Mouse (Mus musculus): ENCODE measurements around the gene Abca8b. TPM values are rescaled to one million over a fixed set of nuclear protein-coding genes. Genes with fewer than 3 reads are reported as not detected.

Gene Abca8b
- polyA plus RNA-seq, 1 experiment from 2014 or later: 0.58 TPM

DNA sequence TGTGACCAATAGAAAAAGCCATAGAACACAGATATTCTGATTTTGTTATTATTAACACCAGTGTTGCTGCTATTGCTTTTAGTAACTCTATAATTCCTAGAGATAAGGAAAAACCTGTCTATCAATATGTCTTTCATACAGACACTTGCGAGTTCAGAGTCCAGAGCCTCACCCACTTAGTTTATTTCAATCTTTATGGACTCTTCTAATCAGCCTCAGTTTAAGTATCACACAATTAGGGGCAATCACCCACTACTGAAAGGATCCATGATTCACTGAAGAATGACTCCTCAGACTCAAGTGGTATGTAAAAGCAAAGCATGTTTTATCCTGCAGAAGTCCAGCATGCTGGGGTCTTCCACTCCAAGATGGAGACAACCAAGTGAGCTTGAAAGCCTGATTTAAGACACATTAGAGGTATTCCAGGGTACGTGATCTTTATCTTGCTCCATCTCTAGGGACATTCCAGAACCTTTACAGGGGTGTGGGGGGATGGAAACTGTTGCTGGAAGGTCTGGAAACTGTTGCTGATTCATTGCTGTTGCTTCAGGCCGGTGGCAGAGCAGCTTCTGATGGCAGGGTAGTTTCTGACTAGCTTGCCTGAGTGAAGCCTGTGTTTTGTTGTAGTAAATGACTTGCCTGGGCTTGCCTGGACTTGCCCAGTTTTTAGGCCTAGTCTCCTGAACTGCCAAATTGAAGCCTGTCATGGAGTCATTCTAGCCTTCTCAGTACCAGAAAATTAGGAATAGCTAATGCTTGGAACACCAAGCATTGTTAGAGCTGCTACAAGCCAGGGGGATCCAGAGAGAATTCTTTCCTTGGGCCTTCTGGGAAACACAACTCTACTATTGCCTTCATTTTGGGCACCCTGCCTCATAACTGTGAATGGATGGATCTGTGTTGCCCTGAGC is 101.5 kb downstream of the Abca8b start:
- H3K9ac ChIP-seq (replicated peaks; ENCODE audit: low read depth, low read length): no peak overlapping the region
- H3K4me1 ChIP-seq (ENCODE audit: control insufficient read depth, insufficient read depth, low read length): no peaks in the 10 kb centered on the region
- no peak overlapping the region for H3K27ac ChIP-seq (ENCODE audit: low read length)
- H3K27me3 ChIP-seq (ENCODE audit: control insufficient read depth, insufficient read depth, low read length): no peaks in the 10 kb centered on the region
- WGBS: 70% methylated on average over 3 of the region's 3 CpGs
- no peak overlapping the region for H3K4me2 ChIP-seq (replicated peaks; ENCODE audit: low read depth, low read length)
- H3K9me3 ChIP-seq (ENCODE audit: control insufficient read depth, low read depth, low read length): no peaks in the 10 kb centered on the region
- ATAC-seq (ENCODE audit: insufficient number of reproducible peaks, insufficient read depth, low FRiP score, low read depth): no peak
- H3K4me3 ChIP-seq (ENCODE audit: low read depth, low read length): no peak overlapping the region
- no peaks in the 10 kb centered on the region for H3K36me3 ChIP-seq (ENCODE audit: control insufficient read depth, insufficient read depth, low read length)

DNA sequence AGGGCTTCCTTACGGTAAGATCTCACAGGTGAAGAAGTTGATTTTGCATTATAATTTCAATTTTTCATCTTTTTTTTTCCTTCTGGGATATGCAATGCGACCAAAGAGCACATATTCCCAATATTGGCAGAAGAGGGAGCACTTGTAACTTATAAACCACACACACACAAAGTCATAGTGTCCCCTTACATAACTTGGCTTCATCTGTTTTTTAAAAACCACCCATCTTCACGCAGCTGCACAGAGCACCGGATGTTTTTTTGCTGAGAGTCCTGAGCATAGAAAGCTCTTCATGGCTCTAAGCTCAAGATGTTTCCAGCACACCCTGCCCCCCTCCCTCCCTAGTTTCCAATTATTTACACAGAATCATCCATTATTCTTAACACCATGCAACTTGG is 103.7 kb downstream of the Abca8b start:
- H3K36me3 ChIP-seq (ENCODE audit: control insufficient read depth, insufficient read depth, low read length): no peaks in the 10 kb centered on the region
- H3K4me3 ChIP-seq (ENCODE audit: low read depth, low read length): no peak overlapping the region
- no peak overlapping the region for H3K9ac ChIP-seq (replicated peaks; ENCODE audit: low read depth, low read length)
- H3K27me3 ChIP-seq (ENCODE audit: control insufficient read depth, insufficient read depth, low read length): no peaks in the 10 kb centered on the region
- H3K27ac ChIP-seq (ENCODE audit: low read length): no peak overlapping the region
- H3K4me2 ChIP-seq (replicated peaks; ENCODE audit: low read depth, low read length): no peak overlapping the region
- ATAC-seq (ENCODE audit: insufficient number of reproducible peaks, insufficient read depth, low FRiP score, low read depth): no peak
- no peaks in the 10 kb centered on the region for H3K9me3 ChIP-seq (ENCODE audit: control insufficient read depth, low read depth, low read length)
- H3K4me1 ChIP-seq (ENCODE audit: control insufficient read depth, insufficient read depth, low read length): no peaks in the 10 kb centered on the region
- 65% methylated on average over 4 of the region's 4 CpGs for WGBS

GRCm38 (mm10) chr11:109891371-109891988 is 104.2 kb downstream of the Abca8b start:
- Histone ChIP-seq H3K27me3 (ENCODE audit: control insufficient read depth, insufficient read depth, low read length) (no peaks in the 10 kb centered on the region), H3K4me2 (replicated peaks; ENCODE audit: low read depth, low read length) (no peak overlapping the region), H3K9ac (replicated peaks; ENCODE audit: low read depth, low read length) (no peak overlapping the region), H3K9me3 (ENCODE audit: control insufficient read depth, low read depth, low read length) (no peaks in the 10 kb centered on the region), H3K36me3 (ENCODE audit: control insufficient read depth, insufficient read depth, low read length) (no peaks in the 10 kb centered on the region), H3K4me3 (ENCODE audit: low read depth, low read length) (no peak overlapping the region), H3K4me1 (ENCODE audit: control insufficient read depth, insufficient read depth, low read length) (no peaks in the 10 kb centered on the region), H3K27ac (ENCODE audit: low read length) (no peak overlapping the region)
- 84% methylated on average over 8 of the region's 8 CpGs for WGBS
- ATAC-seq (ENCODE audit: insufficient number of reproducible peaks, insufficient read depth, low FRiP score, low read depth): no peak

DNA sequence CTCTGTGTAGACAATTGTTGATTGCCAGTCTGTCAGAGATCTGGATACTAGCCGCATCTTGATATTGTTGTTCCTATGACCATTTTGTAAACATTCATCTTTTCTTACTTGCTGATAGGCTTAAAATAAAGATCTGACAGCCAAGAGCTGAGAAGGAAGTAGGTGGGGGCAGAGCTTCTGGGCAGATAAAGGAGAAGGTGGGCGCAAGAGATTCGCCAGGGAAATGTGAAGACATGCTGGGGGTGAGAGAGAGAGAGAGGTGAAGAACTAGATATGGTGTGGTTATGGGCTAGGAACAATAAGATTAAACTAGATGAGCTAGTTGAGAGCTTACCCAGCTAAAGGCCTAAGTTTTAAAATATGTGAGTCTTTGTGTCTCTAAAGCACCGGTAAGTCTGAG is 106.0 kb downstream of the Abca8b start:
- Histone ChIP-seq H3K27ac (ENCODE audit: low read length) (no peak overlapping the region), H3K4me2 (replicated peaks; ENCODE audit: low read depth, low read length) (no peak overlapping the region), H3K36me3 (ENCODE audit: control insufficient read depth, insufficient read depth, low read length) (no peaks in the 10 kb centered on the region), H3K9me3 (ENCODE audit: control insufficient read depth, low read depth, low read length) (no peaks in the 10 kb centered on the region), H3K9ac (replicated peaks; ENCODE audit: low read depth, low read length) (no peak overlapping the region), H3K4me3 (ENCODE audit: low read depth, low read length) (no peak overlapping the region), H3K27me3 (ENCODE audit: control insufficient read depth, insufficient read depth, low read length) (no peaks in the 10 kb centered on the region), H3K4me1 (ENCODE audit: control insufficient read depth, insufficient read depth, low read length) (0 out of 2 replicates have a peak, but pooled peaks cover 2% of the 10 kb centered on the region)
- ATAC-seq (ENCODE audit: insufficient number of reproducible peaks, insufficient read depth, low FRiP score, low read depth): no peak
- 93% methylated on average over 4 of the region's 4 CpGs for WGBS

DNA sequence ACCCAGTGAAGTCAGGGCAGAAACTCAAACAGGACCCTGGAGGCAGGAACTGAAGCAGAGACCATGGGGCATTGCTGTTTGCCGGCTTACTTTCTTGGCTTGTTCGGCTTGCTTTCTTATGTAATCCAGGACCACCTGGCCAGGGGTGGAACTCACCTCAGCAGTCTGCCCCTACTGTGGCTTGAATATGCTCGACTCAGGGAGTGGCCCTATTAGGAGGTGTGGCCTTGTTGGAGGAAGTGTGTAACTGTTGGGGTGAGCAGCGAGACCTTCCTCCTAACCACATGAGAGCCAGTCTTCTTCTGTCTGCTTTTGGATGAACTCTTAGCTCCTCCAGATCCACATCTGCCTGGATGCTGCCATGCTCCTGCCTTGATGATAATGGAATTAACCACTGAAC is 108.9 kb downstream of the Abca8b start:
- ATAC-seq (ENCODE audit: insufficient number of reproducible peaks, insufficient read depth, low FRiP score, low read depth): no peak
- no peak overlapping the region for H3K9ac ChIP-seq (replicated peaks; ENCODE audit: low read depth, low read length)
- 0 out of 2 replicates have a peak, but pooled peaks cover 2% of the 10 kb centered on the region for H3K4me1 ChIP-seq (ENCODE audit: control insufficient read depth, insufficient read depth, low read length)
- no peaks in the 10 kb centered on the region for H3K27me3 ChIP-seq (ENCODE audit: control insufficient read depth, insufficient read depth, low read length)
- 87% methylated on average over 4 of the region's 4 CpGs for WGBS
- H3K27ac ChIP-seq (ENCODE audit: low read length): no peak overlapping the region
- no peaks in the 10 kb centered on the region for H3K9me3 ChIP-seq (ENCODE audit: control insufficient read depth, low read depth, low read length)
- H3K4me2 ChIP-seq (replicated peaks; ENCODE audit: low read depth, low read length): no peak overlapping the region
- H3K4me3 ChIP-seq (ENCODE audit: low read depth, low read length): no peak overlapping the region
- no peaks in the 10 kb centered on the region for H3K36me3 ChIP-seq (ENCODE audit: control insufficient read depth, insufficient read depth, low read length)

DNA sequence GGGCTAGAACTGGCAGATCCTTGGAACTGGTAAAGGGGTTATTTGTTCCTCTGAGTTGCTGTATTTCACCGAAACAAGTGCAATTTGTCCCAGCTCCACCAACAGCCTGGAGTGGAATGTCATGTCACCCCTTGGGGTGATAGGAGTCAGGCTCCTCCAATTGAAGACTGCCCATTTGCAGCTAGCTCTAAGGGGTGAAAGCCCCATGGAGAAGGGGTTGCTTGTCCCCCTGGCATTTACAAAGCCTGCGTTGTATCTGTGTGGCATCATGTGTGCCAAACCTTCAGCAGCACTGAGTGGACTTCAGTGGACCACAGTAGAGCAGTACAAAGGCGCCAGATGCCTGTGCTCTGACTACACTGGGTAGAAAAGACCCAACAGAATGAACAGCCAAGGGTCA is 110.1 kb downstream of the Abca8b start:
- Histone ChIP-seq H3K4me1 (ENCODE audit: control insufficient read depth, insufficient read depth, low read length) (0 out of 2 replicates have a peak, but pooled peaks cover 2% of the 10 kb centered on the region), H3K27ac (ENCODE audit: low read length) (no peak overlapping the region), H3K27me3 (ENCODE audit: control insufficient read depth, insufficient read depth, low read length) (no peaks in the 10 kb centered on the region), H3K4me2 (replicated peaks; ENCODE audit: low read depth, low read length) (no peak overlapping the region), H3K4me3 (ENCODE audit: low read depth, low read length) (no peak overlapping the region), H3K9me3 (ENCODE audit: control insufficient read depth, low read depth, low read length) (no peaks in the 10 kb centered on the region), H3K9ac (replicated peaks; ENCODE audit: low read depth, low read length) (no peak overlapping the region), H3K36me3 (ENCODE audit: control insufficient read depth, insufficient read depth, low read length) (no peaks in the 10 kb centered on the region)
- no peak for ATAC-seq (ENCODE audit: insufficient number of reproducible peaks, insufficient read depth, low FRiP score, low read depth)
- WGBS: 83% methylated on average over 3 of the region's 3 CpGs

DNA sequence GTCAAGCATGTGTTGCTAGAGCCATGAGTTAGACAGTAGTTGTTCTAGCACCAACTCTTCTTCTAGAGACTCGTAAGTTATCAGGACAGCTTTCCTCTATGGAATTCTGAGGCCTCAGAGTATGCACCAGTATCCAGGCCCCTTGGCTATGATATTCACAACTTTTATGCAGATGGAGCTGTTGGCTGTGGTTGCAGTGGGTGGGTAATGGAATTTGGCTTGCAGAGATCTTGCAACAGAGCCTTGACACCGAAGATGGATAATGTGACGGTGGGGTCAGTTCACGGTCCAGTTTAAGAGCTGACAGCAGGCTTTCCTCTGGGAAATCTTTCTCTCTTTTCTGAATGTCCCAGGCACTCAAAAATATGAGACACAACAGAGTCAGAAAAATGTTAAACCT is 110.8 kb downstream of the Abca8b start:
- Histone ChIP-seq H3K4me2 (replicated peaks; ENCODE audit: low read depth, low read length) (no peak overlapping the region), H3K4me3 (ENCODE audit: low read depth, low read length) (no peak overlapping the region), H3K36me3 (ENCODE audit: control insufficient read depth, insufficient read depth, low read length) (no peaks in the 10 kb centered on the region), H3K4me1 (ENCODE audit: control insufficient read depth, insufficient read depth, low read length) (0 out of 2 replicates have a peak, but pooled peaks cover 2% of the 10 kb centered on the region), H3K9ac (replicated peaks; ENCODE audit: low read depth, low read length) (no peak overlapping the region), H3K9me3 (ENCODE audit: control insufficient read depth, low read depth, low read length) (no peaks in the 10 kb centered on the region), H3K27ac (ENCODE audit: low read length) (no peak overlapping the region), H3K27me3 (ENCODE audit: control insufficient read depth, insufficient read depth, low read length) (no peaks in the 10 kb centered on the region)
- no peak for ATAC-seq (ENCODE audit: insufficient number of reproducible peaks, insufficient read depth, low FRiP score, low read depth)
- WGBS: 40% methylated on average over 4 of the region's 4 CpGs

DNA sequence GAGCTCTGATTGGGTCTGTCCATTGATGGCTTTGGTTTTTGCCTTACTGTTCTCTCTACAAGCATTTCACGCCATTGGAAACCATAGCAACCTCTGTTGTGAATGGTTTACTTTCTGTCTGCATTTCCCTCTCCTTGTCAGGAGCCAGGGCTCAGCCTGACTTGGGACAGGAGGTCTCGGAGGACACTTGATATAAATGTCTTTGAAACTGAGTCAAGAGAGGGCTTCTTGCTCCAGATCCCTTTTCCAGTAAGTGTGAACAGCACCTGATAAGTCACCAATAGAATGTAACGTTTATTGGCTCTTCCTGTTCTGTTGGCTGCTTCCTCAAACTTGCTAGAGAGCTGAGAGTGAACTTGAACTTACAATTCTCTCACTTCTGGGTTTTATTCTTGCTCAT is 111.5 kb downstream of the Abca8b start:
- no peak for ATAC-seq (ENCODE audit: insufficient number of reproducible peaks, insufficient read depth, low FRiP score, low read depth)
- H3K27me3 ChIP-seq (ENCODE audit: control insufficient read depth, insufficient read depth, low read length): no peaks in the 10 kb centered on the region
- 0 out of 2 replicates have a peak, but pooled peaks cover 2% of the 10 kb centered on the region for H3K4me1 ChIP-seq (ENCODE audit: control insufficient read depth, insufficient read depth, low read length)
- H3K27ac ChIP-seq (ENCODE audit: low read length): no peak overlapping the region
- no peak overlapping the region for H3K9ac ChIP-seq (replicated peaks; ENCODE audit: low read depth, low read length)
- H3K4me2 ChIP-seq (replicated peaks; ENCODE audit: low read depth, low read length): no peak overlapping the region
- no peaks in the 10 kb centered on the region for H3K36me3 ChIP-seq (ENCODE audit: control insufficient read depth, insufficient read depth, low read length)
- 54% methylated on average over 3 of the region's 3 CpGs for WGBS
- no peak overlapping the region for H3K4me3 ChIP-seq (ENCODE audit: low read depth, low read length)
- no peaks in the 10 kb centered on the region for H3K9me3 ChIP-seq (ENCODE audit: control insufficient read depth, low read depth, low read length)
